Mouse (Mus musculus) hindbrain, embryonic 14.5 days (tissue): Measurements from ENCODE around the gene Abhd17a. TPM values are rescaled to one million over a fixed set of nuclear protein-coding genes. Genes with fewer than 3 reads are reported as not detected.

Experiments used
- microRNA-seq: library from miRNA; unstranded; fragments of <30 nt; microRNA quantifications from one replicate; pipeline ENCODE4, GENCODE M21; 2016
- polyA plus RNA-seq: library from polyadenylated mRNA; unstranded; fragments of >200 nt; fragmentation: Nextera tagmentation; extraction: Ambion mirVana; gene quantifications from 2 replicates; pipeline ENCODE4 v1.2.1, GENCODE M21; 2014

The Abhd17a gene
- polyA plus RNA-seq, 1 experiment from 2014 or later, result 157 TPM

Small RNA genes lying within 50 kb of the gene (microRNA-seq; reads per million reads assigned to microRNA genes)
- 0.48 reads per million for gene Mir6912

Other genes starting within 250 kb of the Abhd17a start
- gene Adamtsl5, start 241.9 kb downstream of the Abhd17a start, polyA plus RNA-seq, result 0.84 and 0.90 TPM in 2 replicates
- gene Plk5, start 233.9 kb downstream of the Abhd17a start, polyA plus RNA-seq, result 3.6 and 4.1 TPM in 2 replicates
- gene Mex3d, start 202.7 kb downstream of the Abhd17a start, polyA plus RNA-seq, result 12.3 and 13.3 TPM in 2 replicates
- gene Mbd3, start 190.8 kb downstream of the Abhd17a start, polyA plus RNA-seq, result 152 and 161 TPM in 2 replicates
- gene Uqcr11, start 183.5 kb downstream of the Abhd17a start, polyA plus RNA-seq, result 675 and 804 TPM in 2 replicates
- 41.3 and 46.5 TPM in 2 replicates for gene Tcf3, start 156.7 kb downstream of the Abhd17a start, polyA plus RNA-seq
- 1.5 and 2.3 TPM in 2 replicates for gene Onecut3, start 95.5 kb downstream of the Abhd17a start, polyA plus RNA-seq
- 0.87 and 1.1 TPM in 2 replicates for gene Atp8b3, start 51.2 kb downstream of the Abhd17a start, polyA plus RNA-seq
- gene Rexo1, start 28.8 kb downstream of the Abhd17a start, polyA plus RNA-seq, result 29.0 and 30.8 TPM in 2 replicates
- gene Klf16, start 13.0 kb downstream of the Abhd17a start, polyA plus RNA-seq, result 5.1 and 5.3 TPM in 2 replicates
- 63.1 and 64.5 TPM in 2 replicates for gene Scamp4, start 12.5 kb upstream of the Abhd17a start, polyA plus RNA-seq
- gene Adat3, start 12.5 kb upstream of the Abhd17a start, polyA plus RNA-seq, result 5.2 and 5.6 TPM in 2 replicates
- 1.7 and 1.9 TPM in 2 replicates for gene Gm49322, start 15.7 kb upstream of the Abhd17a start, polyA plus RNA-seq
- gene Csnk1g2, start 32.5 kb upstream of the Abhd17a start, polyA plus RNA-seq, result 65.4 and 76.4 TPM in 2 replicates
- 83.2 and 83.7 TPM in 2 replicates for gene Btbd2, start 66.7 kb upstream of the Abhd17a start, polyA plus RNA-seq
- gene Mknk2, start 87.8 kb upstream of the Abhd17a start, polyA plus RNA-seq, result 53.8 and 60.2 TPM in 2 replicates
- 45.3 and 47.1 TPM in 2 replicates for gene Mob3a, start 111.6 kb upstream of the Abhd17a start, polyA plus RNA-seq
- 20.0 and 20.4 TPM in 2 replicates for gene Izumo4, start 111.8 kb upstream of the Abhd17a start, polyA plus RNA-seq
- gene Ap3d1, start 151.9 kb upstream of the Abhd17a start, polyA plus RNA-seq, result 112 and 114 TPM in 2 replicates
- gene Dot1l, start 164.9 kb upstream of the Abhd17a start, polyA plus RNA-seq, result 22.4 and 23.8 TPM in 2 replicates
- gene Sf3a2, start 207.9 kb upstream of the Abhd17a start, polyA plus RNA-seq, result 55.6 and 62.9 TPM in 2 replicates
- gene Plekhj1, start 208.3 kb upstream of the Abhd17a start, polyA plus RNA-seq, result 117 and 123 TPM in 2 replicates
- 0.16 TPM in 1 of 2 replicates, not detected in the other for gene Amh, start 214.9 kb upstream of the Abhd17a start, polyA plus RNA-seq
- 0.37 and 0.96 TPM in 2 replicates for gene Jsrp1, start 223.2 kb upstream of the Abhd17a start, polyA plus RNA-seq
- gene Oaz1, start 236.3 kb upstream of the Abhd17a start, polyA plus RNA-seq, result 1,195 and 1,204 TPM in 2 replicates